Mouse (Mus musculus): ENCODE measurements around the gene 2410131K14Rik. TPM values are rescaled to one million over a fixed set of nuclear protein-coding genes. Genes with fewer than 3 reads are reported as not detected.

2410131K14Rik gene
- polyA plus RNA-seq (2014; fragmentation: Illumina TruSeq; extraction: RNeasy Lipid Tissue Mini Kit (QIAGEN cat#74804); ENCODE audit: low read depth, low replicate concordance) = 8.1 TPM

DNA sequence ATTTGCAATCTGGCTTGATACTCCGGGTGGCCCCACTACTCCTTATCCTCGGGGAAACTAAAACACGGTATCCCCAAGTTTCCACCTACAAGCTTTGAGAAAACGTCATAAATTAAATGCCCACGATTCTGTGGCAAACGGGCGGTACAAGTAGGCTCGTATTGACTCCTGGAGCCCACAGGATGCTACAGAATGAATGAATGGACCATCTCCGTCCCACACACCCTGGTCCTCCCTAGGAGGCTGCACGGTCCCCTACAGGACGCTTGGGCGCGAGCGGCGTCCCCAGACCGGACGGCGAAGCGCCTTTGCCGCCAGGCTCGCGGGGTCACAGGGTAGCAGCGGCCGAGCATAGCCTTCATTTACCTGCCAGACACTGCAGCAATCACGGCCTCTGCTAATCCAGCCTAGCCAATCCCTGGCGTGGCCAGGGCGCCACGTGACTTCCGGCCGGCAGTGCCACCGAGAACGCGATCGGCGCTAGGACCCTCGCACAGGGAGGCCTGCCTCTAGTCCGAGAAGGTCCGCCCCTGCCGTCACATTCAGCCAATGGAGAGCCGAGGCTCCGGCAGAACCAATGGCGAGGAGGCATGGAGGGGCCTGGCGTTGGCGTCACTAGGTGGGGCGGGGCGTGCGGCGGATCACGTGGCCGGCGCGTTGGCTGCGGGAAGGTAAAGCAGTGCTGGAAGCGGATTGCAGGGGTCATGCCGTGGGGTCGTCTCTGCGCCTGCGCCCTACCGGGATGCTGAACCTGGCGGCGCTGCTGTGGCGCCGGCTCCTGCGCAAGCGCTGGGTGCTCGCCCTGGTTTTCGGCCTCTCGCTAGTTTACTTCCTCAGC lies at the start of gene 2410131K14Rik, which contains the start of gene Rnft2:
Gene 2410131K14Rik, plus strand, starts transcription at position 622 of the 838 bp plus-strand sequence.
Gene Rnft2, minus strand, starts transcription at position 511 of the 838 bp plus-strand sequence.

Other genes with a start within 250 kb of the 2410131K14Rik start
- 3.1 TPM for gene Tesc, start 217.5 kb upstream of the 2410131K14Rik start, polyA plus RNA-seq (2014; fragmentation: Illumina TruSeq; extraction: RNeasy Lipid Tissue Mini Kit (QIAGEN cat#74804); ENCODE audit: low read depth, low replicate concordance)
- 39.3 TPM for gene Fbxw8, start 89.8 kb upstream of the 2410131K14Rik start, polyA plus RNA-seq (2014; fragmentation: Illumina TruSeq; extraction: RNeasy Lipid Tissue Mini Kit (QIAGEN cat#74804); ENCODE audit: low read depth, low replicate concordance)
- 0.38 TPM for gene Hrk, start 80.6 kb upstream of the 2410131K14Rik start, polyA plus RNA-seq (2014; fragmentation: Illumina TruSeq; extraction: RNeasy Lipid Tissue Mini Kit (QIAGEN cat#74804); ENCODE audit: low read depth, low replicate concordance)
- 13.7 TPM for gene Rnft2, start 111 bp upstream of the 2410131K14Rik start, polyA plus RNA-seq (2014; fragmentation: Illumina TruSeq; extraction: RNeasy Lipid Tissue Mini Kit (QIAGEN cat#74804); ENCODE audit: low read depth, low replicate concordance)